ENCODE assay signal across 8 mouse cellular contexts in genomic region chr3:158032106-158032505, GRCm38 (mm10). TPM values are rescaled to one million over a fixed set of nuclear protein-coding genes. Genes with fewer than 3 reads are reported as not detected.
DNase-seq lines count a peak whose midpoint lies in the region; ATAC-seq lines count a peak whose summit lies in the region.

No protein-coding gene starts in this region.

- H3K9ac ChIP-seq in liver, embryonic 13.5 days = peak overlapping the region; percentile 98

- peak overlapping the region; percentile 81 for H3K4me2 ChIP-seq in liver, embryonic 13.5 days

- peak; percentile 39 for DNase-seq in 416B (ENCODE audit: low read depth)
- DNase-seq in forebrain, embryonic 10.5 days (ENCODE audit: extremely low spot score, low spot score) = no peak
- DNase-seq in liver, embryonic 13.5 days = peak; percentile 2
- no peak for DNase-seq in frontal cortex, postnatal 36 days (ENCODE audit: low spot score in 2 of 2)
- no peak for DNase-seq in right cerebral cortex, postnatal 4 days
- DNase-seq in spleen, postnatal 4 days (ENCODE audit: low spot score in 2 of 2) = no peak

- H3K36me3 ChIP-seq in erythroblast, embryonic 14.5 days (ENCODE audit: control insufficient read depth) = peaks cover 33% of the 10 kb centered on the region
- peaks cover 30% of the 10 kb centered on the region for H3K36me3 ChIP-seq in forebrain, embryonic 10.5 days (replicated peaks)
- H3K36me3 ChIP-seq in liver, embryonic 13.5 days = peaks cover 13% of the 10 kb centered on the region; the same call in 1 of the 2 replicates

- peak overlapping the region; percentile 94 for H3K4me3 ChIP-seq in erythroblast, embryonic 14.5 days (replicated peaks)
- peak overlapping the region; percentile 92 for H3K4me3 ChIP-seq in forebrain, embryonic 10.5 days
- peak overlapping the region; percentile 93 for H3K4me3 ChIP-seq in liver, embryonic 13.5 days (replicated peaks)

- peaks cover 47% of the 10 kb centered on the region for H3K4me1 ChIP-seq in erythroblast, embryonic 14.5 days (ENCODE audit: control insufficient read depth)
- H3K4me1 ChIP-seq in forebrain, embryonic 10.5 days = peaks cover 33% of the 10 kb centered on the region
- peaks cover 55% of the 10 kb centered on the region for H3K4me1 ChIP-seq in liver, embryonic 13.5 days (replicated peaks)

- H3K9me3 ChIP-seq in erythroblast, embryonic 14.5 days (ENCODE audit: control insufficient read depth, low read length) = no peaks in the 10 kb centered on the region
- no peaks in the 10 kb centered on the region for H3K9me3 ChIP-seq in forebrain, embryonic 10.5 days
- no peaks in the 10 kb centered on the region for H3K9me3 ChIP-seq in liver, embryonic 13.5 days (replicated peaks)

- no peak for ATAC-seq in erythroblast, adult 5-6 weeks (replicated peaks; ENCODE audit: low FRiP score, poor library complexity, severe bottlenecking)
- no peak for ATAC-seq in liver, embryonic 13.5 days (ENCODE audit: low read depth)

- WGBS in forebrain, embryonic 10.5 days = 13% methylated on average over 4 of the region's 4 CpGs
- 6% methylated on average over 4 of the region's 4 CpGs for WGBS in liver, embryonic 13.5 days (ENCODE audit: insufficient replicate concordance)

- H3K27me3 ChIP-seq in erythroblast, embryonic 14.5 days (ENCODE audit: control insufficient read depth) = no peaks in the 10 kb centered on the region
- no peaks in the 10 kb centered on the region for H3K27me3 ChIP-seq in forebrain, embryonic 10.5 days (ENCODE audit: poor library complexity, severe bottlenecking)
- no peaks in the 10 kb centered on the region for H3K27me3 ChIP-seq in liver, embryonic 13.5 days

- peak overlapping the region; percentile 98 for H3K27ac ChIP-seq in forebrain, embryonic 10.5 days
- H3K27ac ChIP-seq in liver, embryonic 13.5 days = peak overlapping the region; percentile 99

RNA-seq across cellular contexts. Expression of gene Srsf11, which starts 4.3 kb away (rescaled TPM):
- 9.6 and 9.7 TPM in 2 replicates for polyA plus RNA-seq in erythroblast, embryonic 14.5 days (2012)
- 129 and 141 TPM in 2 replicates for total RNA-seq in erythroblast, adult 5-6 weeks (2015; ENCODE audit: low replicate concordance)
- 118 and 152 TPM in 2 replicates for total RNA-seq in erythroblast, adult 5-6 weeks (2017; ENCODE audit: low replicate concordance)
- 317 and 330 TPM in 2 replicates for polyA plus RNA-seq in forebrain, embryonic 10.5 days (2016; fragmentation: Nextera tagmentation; extraction: Ambion mirVana)
- 135 and 148 TPM in 2 replicates for polyA plus RNA-seq in liver, embryonic 13.5 days (2015; fragmentation: Nextera tagmentation; extraction: Ambion mirVana)

RNA-seq across cellular contexts. Expression of gene Lrrc40, which starts 4.4 kb away (rescaled TPM):
- 1.1 and 1.3 TPM in 2 replicates for polyA plus RNA-seq in erythroblast, embryonic 14.5 days (2012)
- total RNA-seq in erythroblast, adult 5-6 weeks (2015; ENCODE audit: low replicate concordance) = 6.3 and 6.9 TPM in 2 replicates
- total RNA-seq in erythroblast, adult 5-6 weeks (2017; ENCODE audit: low replicate concordance) = 13.2 and 18.4 TPM in 2 replicates
- polyA plus RNA-seq in forebrain, embryonic 10.5 days (2016; fragmentation: Nextera tagmentation; extraction: Ambion mirVana) = 90.9 and 94.6 TPM in 2 replicates
- polyA plus RNA-seq in liver, embryonic 13.5 days (2015; fragmentation: Nextera tagmentation; extraction: Ambion mirVana) = 30.6 and 43.3 TPM in 2 replicates

Comparison
In these comparisons a context has a peak if more than half of its experiments do, and no peak if none do; other contexts are left out.
1. DNase-seq: peak in 416B (single experiment) and liver, embryonic 13.5 days (single experiment); none in forebrain, embryonic 10.5 days (single experiment), frontal cortex, postnatal 36 days (0 of 2), right cerebral cortex, postnatal 4 days (single experiment) and spleen, postnatal 4 days (0 of 2).
2. RNA of gene Srsf11, which starts 4.3 kb away (polyA plus RNA-seq): 317 to 330 TPM in forebrain, embryonic 10.5 days and 135 to 148 TPM in liver, embryonic 13.5 days; 9.6 to 9.7 TPM in erythroblast, embryonic 14.5 days; every median in the first group is over 10 times any median in the second.
3. RNA of gene Lrrc40, which starts 4.4 kb away (polyA plus RNA-seq): 90.9 to 94.6 TPM in forebrain, embryonic 10.5 days and 30.6 to 43.3 TPM in liver, embryonic 13.5 days; 1.1 to 1.3 TPM in erythroblast, embryonic 14.5 days; every median in the first group is over 10 times any median in the second.
4. Peak in every context shown above with its lines, with median percentiles within 50 percentile points of each other: H3K4me3 ChIP-seq.